Mouse (Mus musculus): ENCODE measurements around the gene Ezh1.

DNA sequence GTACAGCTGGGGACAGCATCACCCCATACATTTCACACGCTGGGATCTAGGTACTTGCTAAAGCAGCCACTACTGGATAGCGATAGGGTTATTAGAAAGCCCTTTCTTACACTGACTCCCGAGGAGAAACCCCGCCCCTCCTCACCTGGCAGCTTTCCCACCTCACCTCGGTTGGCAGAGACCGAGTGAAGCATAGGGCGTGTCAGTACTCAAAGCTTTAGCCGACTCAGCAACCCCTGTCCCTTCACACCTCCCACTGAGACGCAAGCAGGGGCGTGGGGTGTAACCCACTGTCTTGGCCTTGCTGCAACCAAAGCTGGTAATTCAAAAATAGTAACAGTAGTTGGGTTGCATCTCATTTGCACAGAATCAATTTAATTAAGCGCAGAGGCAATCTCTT is 53.2 kb downstream of the Ezh1 start:
- TF ChIP-seq FLI1 (IDR thresholded peaks at IDR 0.05; ENCODE audit: low read length): no peak
- no peak for TF ChIP-seq GATA1 (IDR thresholded peaks at IDR 0.05; ENCODE audit: borderline replicate concordance, low read length)

All from megakaryocyte, embryonic 14.5 days (primary cell).